Mouse (Mus musculus) thymus, adult 2 months (tissue): Measurements from ENCODE around the gene 4930544G11Rik.

Experiments
- CTCF ChIP-seq: fragments of 200-500 bp; IDR thresholded peaks from 2 replicates; pipeline ENCODE4 v1.5.1; 2012; ENCODE audit warnings: mild to moderate bottlenecking, control low read depth, low read length, moderate library complexity, borderline replicate concordance; ENCODE audit not compliant: control insufficient read depth, poor library complexity, insufficient read depth; ENCODE audit errors: extremely low read depth
- POLR2A ChIP-seq: fragments of 200-500 bp; IDR thresholded peaks from 2 replicates; pipeline ENCODE4 v1.6.1; 2012; ENCODE audit warnings: mild to moderate bottlenecking, low read length, control low read depth, moderate library complexity; ENCODE audit not compliant: control insufficient read depth, poor library complexity, insufficient read depth; ENCODE audit errors: extremely low read depth

GRCm38 (mm10) chr6:65992081-65992480 is 39.7 kb downstream of the 4930544G11Rik start:
- TF ChIP-seq CTCF (no peak), POLR2A (no peak)
